Mouse (Mus musculus): Measurements from ENCODE around the gene Gm4792. TPM values are rescaled to one million over a fixed set of nuclear protein-coding genes. Genes with fewer than 3 reads are reported as not detected.

The Gm4792 gene
- not detected for polyA plus RNA-seq (2015; fragmentation: Illumina TruSeq; extraction: RNeasy Lipid Tissue Mini Kit (QIAGEN cat#74804); ENCODE audit: insufficient read depth, low replicate concordance)

DNA sequence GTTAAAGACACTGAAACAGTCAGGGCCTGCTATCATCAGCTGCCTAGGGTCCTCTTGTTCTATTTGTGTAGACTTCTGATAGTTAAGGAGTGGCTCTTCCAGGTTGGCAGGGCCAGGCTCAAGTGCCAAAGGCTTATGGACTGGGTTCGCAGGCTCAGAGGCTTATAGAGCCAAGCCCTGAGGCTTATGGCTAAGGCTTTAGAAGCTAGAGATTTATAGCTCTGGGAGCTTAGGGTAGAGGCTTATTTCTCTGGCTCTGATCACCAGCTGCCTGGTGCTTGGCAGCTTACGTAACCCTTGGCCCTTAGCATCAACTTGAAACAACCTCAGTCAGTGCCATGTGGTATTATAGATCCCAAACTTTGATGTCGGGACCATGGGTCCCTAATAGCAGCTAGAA, at the start of gene Gm4792:
Gene Gm4792, minus strand, starts transcription at position 233 of the 400 bp plus-strand sequence.

GRCm38 (mm10) chr10:94311511-94312006, 13.1 kb upstream of the Gm4792 start, which contains the start of gene Tmcc3:
Tmcc3 (plus strand) TSS chr10:94311949.

Other genes starting within 250 kb of the Gm4792 start
- 8.8 TPM for gene Nr2c1, start 150.7 kb downstream of the Gm4792 start, polyA plus RNA-seq (2015; fragmentation: Illumina TruSeq; extraction: RNeasy Lipid Tissue Mini Kit (QIAGEN cat#74804); ENCODE audit: insufficient read depth, low replicate concordance)
- gene Ndufa12, start 100.0 kb downstream of the Gm4792 start, polyA plus RNA-seq (2015; fragmentation: Illumina TruSeq; extraction: RNeasy Lipid Tissue Mini Kit (QIAGEN cat#74804); ENCODE audit: insufficient read depth, low replicate concordance), result 81.9 TPM
- 19.5 TPM for gene Tmcc3, start 13.2 kb upstream of the Gm4792 start, polyA plus RNA-seq (2015; fragmentation: Illumina TruSeq; extraction: RNeasy Lipid Tissue Mini Kit (QIAGEN cat#74804); ENCODE audit: insufficient read depth, low replicate concordance)